Comparison of ENCODE assay signal across 8 mouse cellular contexts in the genomic region with DNA sequence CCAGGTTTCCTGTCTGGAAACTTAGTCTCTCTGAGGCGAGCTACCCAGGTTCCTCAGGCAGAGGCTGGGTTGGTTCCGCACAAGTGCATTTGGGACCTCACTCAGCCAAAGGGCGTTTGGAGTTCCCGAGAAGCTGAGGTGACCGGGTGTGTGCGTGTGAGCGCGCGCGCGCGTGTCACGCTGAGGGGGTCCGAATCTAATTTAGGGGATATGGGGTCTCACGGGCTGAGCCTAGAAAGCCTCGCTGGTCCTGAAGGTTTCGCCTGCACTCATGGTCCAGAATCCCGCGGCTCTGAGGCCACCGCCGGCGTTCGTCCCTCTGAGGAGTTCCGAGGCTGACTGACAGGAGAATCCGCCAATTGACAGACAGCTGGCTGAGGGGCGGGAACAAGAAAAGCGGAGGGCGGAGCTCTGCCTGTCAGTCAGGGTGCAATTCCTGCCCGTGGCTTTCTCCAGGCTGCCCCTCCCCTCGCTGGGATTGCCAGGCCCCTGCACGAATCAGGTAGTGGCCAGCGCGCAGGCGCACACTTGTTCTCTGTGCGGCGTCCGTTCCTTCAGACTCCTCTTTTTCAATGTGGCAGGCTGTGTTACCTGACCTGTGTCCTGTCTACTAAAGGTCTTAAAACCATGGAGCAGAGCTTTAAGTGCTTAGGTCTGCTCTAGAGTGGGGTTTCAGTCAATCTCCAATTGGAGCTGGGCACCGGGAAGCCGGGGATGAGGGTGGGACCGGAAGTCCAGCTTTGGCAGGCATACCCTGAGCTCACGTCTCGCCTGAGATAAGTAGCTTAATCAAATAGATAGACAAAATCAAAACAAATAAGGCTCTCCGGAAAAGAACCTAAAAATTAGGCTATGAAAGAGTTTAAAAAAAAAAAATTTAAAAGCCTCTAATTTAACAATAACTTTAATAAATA. TPM values are rescaled to one million over a fixed set of nuclear protein-coding genes. Genes with fewer than 3 reads are reported as not detected.
DNase-seq lines count a peak whose midpoint lies in the region; ATAC-seq lines count a peak whose summit lies in the region.

A gene (minus strand): TSS at position 341 of the 914 bp plus-strand sequence.

- peak; percentile 100 for ATAC-seq in erythroblast, adult 5-6 weeks (replicated peaks; ENCODE audit: low FRiP score, poor library complexity, severe bottlenecking)
- peak; percentile 99 for ATAC-seq in kidney, embryonic 15.5 days (replicated peaks; ENCODE audit: low FRiP score)
- ATAC-seq in monocyte, adult 5-6 weeks (replicated peaks; ENCODE audit: insufficient number of reproducible peaks, low FRiP score, low TSS enrichment, poor library complexity, severe bottlenecking), result peak; percentile 100

- H3K9me3 ChIP-seq in heart, embryonic 10.5 days, result no peaks in the 10 kb centered on the region
- no peaks in the 10 kb centered on the region for H3K9me3 ChIP-seq in kidney, embryonic 15.5 days (replicated peaks)

- H3K9ac ChIP-seq in kidney, embryonic 15.5 days, result peak within 1 kb of the TSS; percentile 64

- peak within 1 kb of the TSS; percentile 95 for H3K27ac ChIP-seq in heart, embryonic 10.5 days
- H3K27ac ChIP-seq in kidney, embryonic 15.5 days, result peak within 1 kb of the TSS; percentile 97

- DNase-seq in B cell, adult 2 months, result peak; percentile 97 to 98
- DNase-seq in brain, adult 2 months (ENCODE audit: low read depth, low spot score), result peak; percentile 99
- DNase-seq in heart, embryonic 10.5 days (ENCODE audit: low spot score), result peak; percentile 99
- DNase-seq in liver, result peak; percentile 98
- peak; percentile 98 to 99 for DNase-seq in spleen, postnatal 4 days (ENCODE audit: low spot score in 2 of 2)

- H3K4me1 ChIP-seq in heart, embryonic 10.5 days, result peaks cover 5% of the 10 kb centered on the region
- H3K4me1 ChIP-seq in kidney, embryonic 15.5 days, result peaks cover 6% of the 10 kb centered on the region

- WGBS in heart, embryonic 10.5 days, result under 1% methylated on average over 43 of the region's 43 CpGs
- under 1% methylated on average over 43 of the region's 43 CpGs for WGBS in kidney, embryonic 15.5 days

- peaks cover 10% of the 10 kb centered on the region; the same call in 1 of the 2 replicates for H3K27me3 ChIP-seq in heart, embryonic 10.5 days (ENCODE audit: insufficient read depth, poor library complexity, severe bottlenecking)
- H3K27me3 ChIP-seq in kidney, embryonic 15.5 days, result no peaks in the 10 kb centered on the region

- no peaks in the 10 kb centered on the region for H3K36me3 ChIP-seq in heart, embryonic 10.5 days
- H3K36me3 ChIP-seq in kidney, embryonic 15.5 days, result no peaks in the 10 kb centered on the region

- peak within 1 kb of the TSS; percentile 89 for H3K4me2 ChIP-seq in kidney, embryonic 15.5 days

- peak within 1 kb of the TSS; percentile 78 for H3K4me3 ChIP-seq in heart, embryonic 10.5 days
- H3K4me3 ChIP-seq in kidney, embryonic 15.5 days (replicated peaks), result peak within 1 kb of the TSS; percentile 67

RNA-seq across cellular contexts. Expression of the gene that starts here (rescaled TPM):
- 3.8 TPM in 1 of 2 replicates, not detected in the other for total RNA-seq in erythroblast, adult 5-6 weeks (2015; ENCODE audit: low replicate concordance)
- 0.26 and 0.42 TPM in 2 replicates for total RNA-seq in erythroblast, adult 5-6 weeks (2017; ENCODE audit: low replicate concordance)
- 1.9 and 2.8 TPM in 2 replicates for polyA plus RNA-seq in heart, embryonic 10.5 days (2016; fragmentation: Nextera tagmentation; extraction: Ambion mirVana)
- polyA plus RNA-seq in kidney, embryonic 15.5 days (2015; fragmentation: Nextera tagmentation; extraction: Ambion mirVana), result 2.0 and 2.9 TPM in 2 replicates
- total RNA-seq in monocyte, adult 5-6 weeks (2017), result 3.8 to 15.2 TPM (median 4.9 TPM) in 3 replicates

Comparison
In these comparisons a context has a peak if more than half of its experiments do, and no peak if none do; other contexts are left out.
1. Peak in every context shown above with its lines: DNase-seq, ATAC-seq, H3K4me3 ChIP-seq and H3K27ac ChIP-seq.